Mouse (Mus musculus): ENCODE measurements at regions not wholly inside any gene's neighbourhood (a gene's known extent, or its start where the extent isn't known, plus 50 kb on each side); places are given as distances from the start of the nearest gene placed in this dataset.

GRCm38 (mm10) chr9:115658477-115658876, 250.8 kb upstream of the Gadl1 start:
- Histone ChIP-seq H3K4me2 (ENCODE audit: low read length) (no peak overlapping the region), H3K4me1 (ENCODE audit: control insufficient read depth in 2 of 2, insufficient read depth in 2 of 2, low read length in 2 of 2) (peaks cover 0 to 2% of the 10 kb centered on the region in 2 experiments; a peak in 1 of 4 replicates), H3K27me3 (ENCODE audit: control insufficient read depth, insufficient read depth, low read length) (no peaks in the 10 kb centered on the region), H3K9ac (ENCODE audit: low read length) (no peak overlapping the region), H3K27ac (replicated peaks in 1 of 2; ENCODE audit: control insufficient read depth in 1 of 2, insufficient read depth in 1 of 2, low read depth in 2 of 2, low read length in 2 of 2) (no peak overlapping the region), H3K4me3 (ENCODE audit: control insufficient read depth in 1 of 2, insufficient read depth in 1 of 2, low read depth in 1 of 2, low read length in 2 of 2) (no peak overlapping the region), H3K36me3 (ENCODE audit: control insufficient read depth, insufficient read depth, low read length) (no peaks in the 10 kb centered on the region), H3K9me3 (ENCODE audit: control insufficient read depth, low read length) (0 out of 2 replicates have a peak, but pooled peaks cover 4% of the 10 kb centered on the region)
- ATAC-seq (ENCODE audit: insufficient number of reproducible peaks, insufficient read depth, low FRiP score, low read depth), result no peak
- 72% methylated on average over 5 of the region's 5 CpGs for WGBS

GRCm38 (mm10) chr9:115660371-115660770, 248.9 kb upstream of the Gadl1 start:
- H3K36me3 ChIP-seq (ENCODE audit: control insufficient read depth, insufficient read depth, low read length), result no peaks in the 10 kb centered on the region
- H3K9ac ChIP-seq (ENCODE audit: low read length), result no peak overlapping the region
- no peak overlapping the region for H3K4me2 ChIP-seq (ENCODE audit: low read length)
- WGBS, result 83% methylated on average over 1 of the region's 1 CpGs
- no peaks in the 10 kb centered on the region for H3K27me3 ChIP-seq (ENCODE audit: control insufficient read depth, insufficient read depth, low read length)
- ATAC-seq (ENCODE audit: insufficient number of reproducible peaks, insufficient read depth, low FRiP score, low read depth), result no peak
- H3K9me3 ChIP-seq (ENCODE audit: control insufficient read depth, low read length), result 0 out of 2 replicates have a peak, but pooled peaks cover 4% of the 10 kb centered on the region
- H3K27ac ChIP-seq (replicated peaks in 1 of 2; ENCODE audit: control insufficient read depth in 1 of 2, insufficient read depth in 1 of 2, low read depth in 2 of 2, low read length in 2 of 2), result no peak overlapping the region
- no peak overlapping the region for H3K4me3 ChIP-seq (ENCODE audit: control insufficient read depth in 1 of 2, insufficient read depth in 1 of 2, low read depth in 1 of 2, low read length in 2 of 2)
- H3K4me1 ChIP-seq (ENCODE audit: control insufficient read depth in 2 of 2, insufficient read depth in 2 of 2, low read length in 2 of 2), result peaks cover 0 to 2% of the 10 kb centered on the region in 2 experiments; a peak in 2 of 4 replicates

- Histone ChIP-seq H3K4me3 (ENCODE audit: control insufficient read depth in 1 of 2, insufficient read depth in 1 of 2, low read depth in 1 of 2, low read length in 2 of 2) (no peak overlapping the region), H3K27ac (replicated peaks in 1 of 2; ENCODE audit: control insufficient read depth in 1 of 2, insufficient read depth in 1 of 2, low read depth in 2 of 2, low read length in 2 of 2) (no peak overlapping the region), H3K9ac (ENCODE audit: low read length) (no peak overlapping the region), H3K27me3 (ENCODE audit: control insufficient read depth, insufficient read depth, low read length) (no peaks in the 10 kb centered on the region), H3K36me3 (ENCODE audit: control insufficient read depth, insufficient read depth, low read length) (no peaks in the 10 kb centered on the region), H3K9me3 (ENCODE audit: control insufficient read depth, low read length) (0 out of 2 replicates have a peak, but pooled peaks cover 4% of the 10 kb centered on the region), H3K4me1 (ENCODE audit: control insufficient read depth in 2 of 2, insufficient read depth in 2 of 2, low read length in 2 of 2) (no peaks in the 10 kb centered on the region; a peak in 2 of 4 replicates), H3K4me2 (ENCODE audit: low read length) (no peak overlapping the region)
- ATAC-seq (ENCODE audit: insufficient number of reproducible peaks, insufficient read depth, low FRiP score, low read depth), result no peak
- 83% methylated on average over 5 of the region's 5 CpGs for WGBS
Measured at GRCm38 (mm10) chr9:115661834-115662425, 247.3 kb upstream of the Gadl1 start.

GRCm38 (mm10) chr9:115665337-115666004, 243.8 kb upstream of the Gadl1 start:
- peak overlapping the region; percentile 36 to 60 for H3K27ac ChIP-seq (replicated peaks in 1 of 2; ENCODE audit: control insufficient read depth in 1 of 2, insufficient read depth in 1 of 2, low read depth in 2 of 2, low read length in 2 of 2)
- no peak overlapping the region for H3K9ac ChIP-seq (ENCODE audit: low read length)
- peak; percentile 64 for ATAC-seq (ENCODE audit: insufficient number of reproducible peaks, insufficient read depth, low FRiP score, low read depth)
- H3K36me3 ChIP-seq (ENCODE audit: control insufficient read depth, insufficient read depth, low read length), result no peaks in the 10 kb centered on the region
- H3K4me2 ChIP-seq (ENCODE audit: low read length), result no peak overlapping the region
- H3K4me3 ChIP-seq (ENCODE audit: control insufficient read depth in 1 of 2, insufficient read depth in 1 of 2, low read depth in 1 of 2, low read length in 2 of 2), result no peak overlapping the region
- H3K4me1 ChIP-seq (ENCODE audit: control insufficient read depth in 2 of 2, insufficient read depth in 2 of 2, low read length in 2 of 2), result no peaks in the 10 kb centered on the region; a peak in 1 of 4 replicates
- no peaks in the 10 kb centered on the region for H3K27me3 ChIP-seq (ENCODE audit: control insufficient read depth, insufficient read depth, low read length)
- no peaks in the 10 kb centered on the region for H3K9me3 ChIP-seq (ENCODE audit: control insufficient read depth, low read length)
- 49% methylated on average over 5 of the region's 5 CpGs for WGBS

GRCm38 (mm10) chr9:115666530-115666929, 242.7 kb upstream of the Gadl1 start:
- no peaks in the 10 kb centered on the region for H3K27me3 ChIP-seq (ENCODE audit: control insufficient read depth, insufficient read depth, low read length)
- no peak overlapping the region for H3K4me2 ChIP-seq (ENCODE audit: low read length)
- H3K9ac ChIP-seq (ENCODE audit: low read length), result no peak overlapping the region
- no peaks in the 10 kb centered on the region for H3K9me3 ChIP-seq (ENCODE audit: control insufficient read depth, low read length)
- no peaks in the 10 kb centered on the region for H3K36me3 ChIP-seq (ENCODE audit: control insufficient read depth, insufficient read depth, low read length)
- H3K27ac ChIP-seq (replicated peaks in 1 of 2; ENCODE audit: control insufficient read depth in 1 of 2, insufficient read depth in 1 of 2, low read depth in 2 of 2, low read length in 2 of 2), result peak overlapping the region in 1 of 2 experiments; percentile 60; a peak in 2 of 4 replicates
- 72% methylated on average over 3 of the region's 3 CpGs for WGBS
- H3K4me1 ChIP-seq (ENCODE audit: control insufficient read depth in 2 of 2, insufficient read depth in 2 of 2, low read length in 2 of 2), result no peaks in the 10 kb centered on the region; a peak in 1 of 4 replicates
- no peak for ATAC-seq (ENCODE audit: insufficient number of reproducible peaks, insufficient read depth, low FRiP score, low read depth)
- H3K4me3 ChIP-seq (ENCODE audit: control insufficient read depth in 1 of 2, insufficient read depth in 1 of 2, low read depth in 1 of 2, low read length in 2 of 2), result no peak overlapping the region

- Histone ChIP-seq H3K27ac (replicated peaks in 1 of 2; ENCODE audit: control insufficient read depth in 1 of 2, insufficient read depth in 1 of 2, low read depth in 2 of 2, low read length in 2 of 2) (peak overlapping the region; percentile 66 to 68), H3K27me3 (ENCODE audit: control insufficient read depth, insufficient read depth, low read length) (no peaks in the 10 kb centered on the region), H3K9me3 (ENCODE audit: control insufficient read depth, low read length) (no peaks in the 10 kb centered on the region), H3K9ac (ENCODE audit: low read length) (no peak overlapping the region), H3K4me3 (ENCODE audit: control insufficient read depth in 1 of 2, insufficient read depth in 1 of 2, low read depth in 1 of 2, low read length in 2 of 2) (no peak overlapping the region), H3K36me3 (ENCODE audit: control insufficient read depth, insufficient read depth, low read length) (no peaks in the 10 kb centered on the region), H3K4me2 (ENCODE audit: low read length) (no peak overlapping the region), H3K4me1 (ENCODE audit: control insufficient read depth in 2 of 2, insufficient read depth in 2 of 2, low read length in 2 of 2) (peaks cover 6 to 9% of the 10 kb centered on the region in 2 experiments; a peak in 3 of 4 replicates)
- ATAC-seq (ENCODE audit: insufficient number of reproducible peaks, insufficient read depth, low FRiP score, low read depth), result peak; percentile 79
- WGBS, result 40% methylated on average over 9 of the region's 9 CpGs
Measured at GRCm38 (mm10) chr9:115680703-115681576, 228.3 kb upstream of the Gadl1 start.

- H3K9me3 ChIP-seq (ENCODE audit: control insufficient read depth, low read length), result no peaks in the 10 kb centered on the region
- no peak overlapping the region for H3K9ac ChIP-seq (ENCODE audit: low read length)
- H3K4me3 ChIP-seq (ENCODE audit: control insufficient read depth in 1 of 2, insufficient read depth in 1 of 2, low read depth in 1 of 2, low read length in 2 of 2), result no peak overlapping the region
- 78% methylated on average over 9 of the region's 9 CpGs for WGBS
- H3K27me3 ChIP-seq (ENCODE audit: control insufficient read depth, insufficient read depth, low read length), result no peaks in the 10 kb centered on the region
- H3K4me2 ChIP-seq (ENCODE audit: low read length), result no peak overlapping the region
- ATAC-seq (ENCODE audit: insufficient number of reproducible peaks, insufficient read depth, low FRiP score, low read depth), result no peak
- peak overlapping the region in 1 of 2 experiments; percentile 68; a peak in 3 of 4 replicates for H3K27ac ChIP-seq (replicated peaks in 1 of 2; ENCODE audit: control insufficient read depth in 1 of 2, insufficient read depth in 1 of 2, low read depth in 2 of 2, low read length in 2 of 2)
- peaks cover 6 to 9% of the 10 kb centered on the region in 2 experiments; a peak in 3 of 4 replicates for H3K4me1 ChIP-seq (ENCODE audit: control insufficient read depth in 2 of 2, insufficient read depth in 2 of 2, low read length in 2 of 2)
- no peaks in the 10 kb centered on the region for H3K36me3 ChIP-seq (ENCODE audit: control insufficient read depth, insufficient read depth, low read length)
Measured at GRCm38 (mm10) chr9:115681841-115682240, 227.4 kb upstream of the Gadl1 start.

Data from heart, embryonic 14.5 days (tissue).